Mouse (Mus musculus) stomach, embryonic 14.5 days (tissue): ENCODE measurements around the gene Cfap45. TPM values are rescaled to one million over a fixed set of nuclear protein-coding genes. Genes with fewer than 3 reads are reported as not detected.

Experiments
- ATAC-seq: fragments of 200-750 bp; cut with Nextera tagmentation; 2 replicates; pipeline ENCODE4 v1.8.0; 2017; ENCODE audit warnings: low read depth, moderate TSS enrichment; ENCODE audit not compliant: insufficient number of reproducible peaks, insufficient read depth, low FRiP score
- H3K27ac ChIP-seq: fragments of 300-500 bp; sonication (generic); 2 replicates; pipeline ENCODE4 v1.5.1; 2014; ENCODE audit warnings: mild to moderate bottlenecking, low read length, moderate library complexity, mixed read lengths
- H3K27me3 ChIP-seq: fragments of 300-500 bp; sonication (generic); 2 replicates; pipeline ENCODE4 v1.6.1; 2014; ENCODE audit warnings: low read length, control low read depth, mixed read lengths; ENCODE audit not compliant: control insufficient read depth, insufficient read depth
- H3K36me3 ChIP-seq: fragments of 300-500 bp; sonication (generic); 2 replicates; pipeline ENCODE4 v1.6.1; 2014; ENCODE audit warnings: mild to moderate bottlenecking, control low read depth, low read length, moderate library complexity, mixed read lengths; ENCODE audit not compliant: control insufficient read depth, insufficient read depth
- H3K4me1 ChIP-seq: fragments of 300-500 bp; sonication (generic); 2 replicates; pipeline ENCODE4 v1.6.1; 2014; ENCODE audit warnings: low read length, control low read depth, mixed read lengths; ENCODE audit not compliant: control insufficient read depth, insufficient read depth
- H3K4me2 ChIP-seq: fragments of 300-500 bp; sonication (generic); replicated peaks from 2 replicates; pipeline ENCODE4 v1.6.1; 2014; ENCODE audit warnings: low read depth, low read length, control low read depth
- H3K4me3 ChIP-seq: fragments of 300-500 bp; sonication (generic); 2 replicates; pipeline ENCODE4 v1.5.1; 2014; ENCODE audit warnings: low read depth, low read length, control low read depth
- H3K9ac ChIP-seq: fragments of 300-500 bp; sonication (generic); replicated peaks from 2 replicates; pipeline ENCODE4 v1.6.1; 2014; ENCODE audit warnings: low read depth, mild to moderate bottlenecking, control low read depth, low read length, moderate library complexity, mixed read lengths
- H3K9me3 ChIP-seq: fragments of 300-500 bp; sonication (generic); 2 replicates; pipeline ENCODE4 v1.6.1; 2016; ENCODE audit warnings: low read depth, low read length, control low read depth; ENCODE audit not compliant: control insufficient read depth
- whole genome bisulfite sequencing: fragments of 180-500 bp; shearing (Covaris S2); extraction: QIAGEN DNeasy Blood & Tissue Kit; methylation state at CpG from one replicate; pipeline ENCODE4 v1.1.7; 2014; 5-methylcytosine and 5-hydroxymethylcytosine counted together
- polyA plus RNA-seq: library from polyadenylated mRNA; unstranded; fragments of >200 nt; fragmentation: Nextera tagmentation; extraction: Ambion mirVana; gene quantifications from 2 replicates; pipeline ENCODE4 v1.2.1, GENCODE M21; 2014

Gene Cfap45
- polyA plus RNA-seq, 1 experiment from 2014 or later = 2.9 TPM

DNA sequence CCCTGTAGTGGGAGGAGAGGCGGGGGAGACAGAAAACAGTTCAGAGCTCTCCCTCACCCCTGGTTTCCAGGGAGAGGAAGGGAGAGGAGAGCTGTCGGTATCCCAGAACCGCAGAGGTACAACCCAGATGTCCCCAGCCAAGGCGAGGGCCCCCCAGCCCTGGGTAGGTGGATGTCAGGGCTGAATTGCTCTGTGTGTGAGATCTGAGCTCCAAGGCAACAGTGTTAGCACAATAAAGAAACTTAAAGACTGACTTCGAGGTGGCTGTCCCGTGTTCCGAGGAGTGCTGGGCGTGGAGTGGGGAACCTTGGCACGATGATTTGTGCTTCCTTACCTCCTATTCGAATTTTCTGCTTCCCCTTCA lies 42.8 kb downstream of the Cfap45 start:
- Histone ChIP-seq H3K4me3 (peak overlapping the region; percentile 62), H3K4me2 (peak overlapping the region; percentile 95), H3K4me1 (peaks cover 5% of the 10 kb centered on the region; the same call in 1 of the 2 replicates), H3K27me3 (0 out of 2 replicates have a peak, but pooled peaks cover 3% of the 10 kb centered on the region), H3K27ac (no peak overlapping the region), H3K9me3 (no peaks in the 10 kb centered on the region), H3K9ac (no peak overlapping the region), H3K36me3 (no peaks in the 10 kb centered on the region)
- ATAC-seq = no peak
- 3% methylated on average over 9 of the region's 10 CpGs for WGBS

DNA sequence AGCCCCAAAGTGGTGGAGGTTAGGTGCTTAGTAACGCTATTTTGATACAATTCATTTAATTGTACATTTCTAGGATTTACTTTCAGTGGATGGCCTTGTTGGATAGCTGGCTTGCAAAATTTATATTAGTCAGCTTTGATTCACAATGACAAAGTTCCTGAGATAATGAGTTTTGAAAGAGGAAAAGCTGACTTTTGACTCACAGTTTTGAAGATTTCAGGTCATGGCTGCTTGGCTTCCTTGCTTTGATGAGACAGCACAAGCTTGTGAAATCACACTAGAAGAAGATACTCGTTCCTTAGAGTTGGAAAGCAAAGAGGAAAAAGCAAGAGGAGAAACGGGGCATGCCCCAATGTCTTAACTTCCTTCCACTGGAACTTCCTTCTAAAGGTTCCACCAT lies 45.5 kb downstream of the Cfap45 start:
- no peak overlapping the region for H3K4me3 ChIP-seq
- no peaks in the 10 kb centered on the region for H3K9me3 ChIP-seq
- ATAC-seq = no peak
- H3K36me3 ChIP-seq = no peaks in the 10 kb centered on the region
- no peak overlapping the region for H3K4me2 ChIP-seq
- 69% methylated on average over 3 of the region's 3 CpGs for WGBS
- H3K9ac ChIP-seq = no peak overlapping the region
- no peak overlapping the region for H3K27ac ChIP-seq
- peaks cover 5% of the 10 kb centered on the region; the same call in 1 of the 2 replicates for H3K4me1 ChIP-seq
- no peaks in the 10 kb centered on the region for H3K27me3 ChIP-seq

DNA sequence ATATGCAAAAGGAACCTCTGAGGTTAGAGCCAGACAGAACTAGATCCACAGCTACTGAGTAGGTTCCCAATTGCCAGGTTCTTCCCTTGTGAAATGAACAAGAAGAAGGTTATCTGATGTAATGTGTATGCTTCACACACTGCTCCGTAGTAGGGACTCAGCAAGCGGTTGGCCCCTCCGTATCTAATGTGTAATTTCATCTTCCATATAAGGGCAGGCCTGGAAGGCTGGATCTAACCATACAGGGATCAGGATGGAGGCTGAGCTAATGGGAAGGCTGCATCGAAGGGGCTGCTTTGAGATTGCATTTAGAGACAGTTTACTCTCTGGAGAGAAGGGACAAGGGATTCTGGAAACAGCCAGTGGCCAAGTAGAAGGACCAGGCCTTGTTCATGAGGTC lies 47.2 kb downstream of the Cfap45 start:
- Histone ChIP-seq H3K4me3 (no peak overlapping the region), H3K36me3 (no peaks in the 10 kb centered on the region), H3K9ac (no peak overlapping the region), H3K27ac (no peak overlapping the region), H3K4me1 (no peaks in the 10 kb centered on the region), H3K27me3 (no peaks in the 10 kb centered on the region), H3K4me2 (no peak overlapping the region), H3K9me3 (no peaks in the 10 kb centered on the region)
- 30% methylated on average over 4 of the region's 4 CpGs for WGBS
- no peak for ATAC-seq

DNA sequence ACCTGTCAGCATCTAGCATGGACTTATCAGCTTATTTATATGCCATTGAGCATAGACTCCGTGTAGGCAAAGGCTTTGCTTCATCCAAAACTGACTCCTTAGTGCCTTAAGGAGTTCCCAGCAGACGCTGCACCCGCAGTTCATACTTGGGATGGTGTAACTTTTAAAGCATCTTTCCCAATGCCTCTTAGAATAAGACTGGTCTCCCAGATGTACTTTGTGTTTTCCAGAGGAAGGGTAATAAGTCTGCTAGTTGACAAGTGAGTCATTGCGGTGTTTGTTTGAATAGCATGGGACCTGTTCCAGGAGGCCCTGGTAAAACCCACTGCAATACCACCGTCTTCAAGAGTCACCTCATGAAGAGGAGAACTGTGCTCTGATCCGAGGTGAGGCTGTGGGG lies 59.5 kb downstream of the Cfap45 start:
- no peak for ATAC-seq
- no peaks in the 10 kb centered on the region for H3K36me3 ChIP-seq

DNA sequence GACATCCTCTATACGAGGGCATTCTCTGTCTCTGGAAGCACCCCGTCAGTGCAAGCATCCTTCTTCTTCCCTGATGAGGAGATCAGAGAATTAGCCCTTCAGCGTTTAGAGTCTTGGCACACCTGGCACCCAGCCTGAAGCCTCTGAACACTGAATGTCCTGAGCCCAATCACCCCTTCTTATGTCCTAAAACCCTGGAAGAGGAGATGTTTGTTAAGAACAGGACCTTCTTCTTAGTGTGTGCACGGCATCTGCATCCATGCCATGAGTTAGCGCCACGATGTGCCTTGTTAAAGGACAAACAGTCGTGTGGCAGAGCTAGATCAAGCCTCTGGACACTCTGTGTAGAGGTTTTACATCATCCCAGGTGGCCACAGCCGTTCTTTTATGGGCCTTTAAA lies 61.8 kb downstream of the Cfap45 start:
- no peaks in the 10 kb centered on the region for H3K36me3 ChIP-seq

More for the DNA sequence above, 59.5 kb downstream of the Cfap45 start:
- H3K4me3 ChIP-seq = no peak overlapping the region
- H3K4me1 ChIP-seq = no peaks in the 10 kb centered on the region
- no peak overlapping the region for H3K27ac ChIP-seq
- no peak overlapping the region for H3K9ac ChIP-seq
- H3K9me3 ChIP-seq = no peaks in the 10 kb centered on the region
- no peaks in the 10 kb centered on the region for H3K27me3 ChIP-seq
- H3K4me2 ChIP-seq = no peak overlapping the region
- WGBS = 57% methylated on average over 6 of the region's 6 CpGs

DNA sequence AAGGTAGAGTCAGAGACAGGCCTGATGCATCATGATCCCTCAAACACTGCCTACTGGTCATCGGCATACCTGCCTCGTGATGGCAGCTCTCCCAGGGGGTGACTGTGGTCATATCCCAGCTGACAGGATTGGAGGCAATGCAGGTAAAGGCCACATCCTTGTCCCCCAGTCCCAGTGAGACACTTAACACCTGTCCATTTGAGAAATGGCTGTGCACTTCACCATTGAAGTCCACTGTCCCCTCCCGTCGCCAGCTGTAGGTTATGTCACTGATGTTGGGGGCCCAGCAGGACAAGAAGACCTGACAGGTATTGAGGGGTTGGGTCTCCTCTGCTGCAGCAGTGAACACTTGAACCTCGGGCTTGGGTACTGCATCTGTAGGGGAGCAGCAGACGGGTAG lies 63.7 kb downstream of the Cfap45 start:
- WGBS = 85% methylated on average over 6 of the region's 6 CpGs
- Histone ChIP-seq H3K9ac (no peak overlapping the region), H3K4me3 (no peak overlapping the region), H3K36me3 (no peaks in the 10 kb centered on the region), H3K27me3 (no peaks in the 10 kb centered on the region), H3K9me3 (no peaks in the 10 kb centered on the region), H3K4me1 (0 out of 2 replicates have a peak, but pooled peaks cover 3% of the 10 kb centered on the region), H3K27ac (no peak overlapping the region), H3K4me2 (no peak overlapping the region)
- ATAC-seq = no peak

More for the DNA sequence above, 61.8 kb downstream of the Cfap45 start:
- Histone ChIP-seq H3K4me1 (0 out of 2 replicates have a peak, but pooled peaks cover 3% of the 10 kb centered on the region), H3K4me3 (no peak overlapping the region), H3K27me3 (no peaks in the 10 kb centered on the region), H3K4me2 (no peak overlapping the region), H3K9ac (no peak overlapping the region), H3K27ac (no peak overlapping the region), H3K9me3 (no peaks in the 10 kb centered on the region)
- ATAC-seq = no peak
- WGBS = 83% methylated on average over 8 of the region's 8 CpGs

DNA sequence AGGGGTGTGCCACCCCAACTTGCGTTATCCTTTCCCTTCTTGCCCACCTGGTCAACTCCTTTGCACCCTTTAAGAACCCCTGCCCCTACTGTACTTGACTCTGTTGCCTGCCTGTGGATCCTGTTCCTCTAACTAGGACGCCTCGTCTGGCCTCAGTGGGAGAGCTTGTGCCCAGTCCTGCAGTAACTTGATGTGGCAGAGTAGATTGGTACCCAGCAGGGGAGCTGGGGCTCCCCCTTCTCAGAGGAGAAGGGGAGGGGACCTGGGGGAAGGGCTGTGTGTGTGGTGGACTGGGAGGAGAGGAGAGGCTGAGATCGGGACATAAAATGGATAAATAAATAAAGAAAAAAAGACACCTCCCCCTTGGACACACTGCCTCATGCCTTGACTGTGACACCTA lies 64.4 kb downstream of the Cfap45 start:
- no peak overlapping the region for H3K27ac ChIP-seq
- H3K27me3 ChIP-seq = no peaks in the 10 kb centered on the region
- ATAC-seq = no peak
- H3K4me1 ChIP-seq = 0 out of 2 replicates have a peak, but pooled peaks cover 3% of the 10 kb centered on the region
- no peak overlapping the region for H3K4me3 ChIP-seq
- H3K9me3 ChIP-seq = no peaks in the 10 kb centered on the region
- H3K36me3 ChIP-seq = no peaks in the 10 kb centered on the region
- no peak overlapping the region for H3K4me2 ChIP-seq
- H3K9ac ChIP-seq = no peak overlapping the region
- 49% methylated on average over 4 of the region's 4 CpGs for WGBS

DNA sequence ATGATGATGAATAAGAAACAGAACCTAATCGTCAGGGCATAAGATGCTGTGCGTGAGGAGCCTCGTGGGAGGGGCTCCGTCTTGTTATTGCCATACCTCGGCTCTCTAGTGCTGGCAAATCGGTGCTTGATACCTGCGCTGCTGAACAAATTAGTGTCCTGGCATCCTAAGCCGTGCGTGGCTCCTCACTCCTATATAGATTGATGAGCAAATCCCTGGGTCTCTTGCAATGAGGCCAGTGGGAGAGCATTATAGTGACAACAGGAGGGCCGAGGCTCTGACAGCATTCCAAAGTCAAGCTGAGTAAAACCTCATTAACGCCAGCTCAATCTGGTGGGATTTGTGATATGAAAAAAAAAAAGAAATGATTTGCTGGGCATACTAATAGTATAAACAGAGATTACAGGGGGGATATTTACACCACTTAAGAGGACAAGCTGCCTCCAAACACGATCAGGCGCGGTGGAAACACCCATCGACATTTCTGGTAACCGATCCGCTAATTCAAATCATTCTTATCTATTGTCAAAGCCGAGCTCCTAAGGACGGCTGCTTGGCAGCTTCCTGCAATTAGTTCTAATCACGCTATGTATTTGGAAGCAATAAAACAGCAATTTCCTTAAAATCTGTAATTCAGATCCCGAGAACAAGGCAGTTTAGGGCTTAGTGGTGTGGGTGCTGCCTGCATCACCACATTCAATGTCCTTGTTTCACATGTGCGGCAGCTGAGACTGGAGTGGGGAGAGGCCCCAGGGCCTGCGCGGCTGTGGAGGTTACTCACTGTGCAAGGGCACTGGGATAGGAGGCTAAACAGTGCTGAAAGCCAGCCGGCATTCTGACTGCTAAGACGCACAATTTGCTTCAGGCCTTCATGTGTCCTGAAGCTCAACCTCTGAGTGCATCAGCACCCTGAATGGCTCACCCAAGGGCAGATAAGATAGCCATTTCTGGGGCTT lies 65.3 kb downstream of the Cfap45 start:
- WGBS = 32% methylated on average over 26 of the region's 26 CpGs
- ATAC-seq = no peak
- Histone ChIP-seq H3K27ac (no peak overlapping the region), H3K9ac (no peak overlapping the region), H3K9me3 (no peaks in the 10 kb centered on the region), H3K27me3 (no peaks in the 10 kb centered on the region), H3K4me2 (no peak overlapping the region), H3K36me3 (no peaks in the 10 kb centered on the region), H3K4me1 (0 out of 2 replicates have a peak, but pooled peaks cover 3% of the 10 kb centered on the region), H3K4me3 (no peak overlapping the region)
